Mouse (Mus musculus) liver, embryonic 13.5 days (tissue): ENCODE data around the gene Nfix. TPM values are rescaled to one million over a fixed set of nuclear protein-coding genes. Genes with fewer than 3 reads are reported as not detected.

Experiments
- ATAC-seq: fragments of 200-750 bp; cut with Nextera tagmentation; 2 replicates; pipeline ENCODE4 v1.8.0; 2017; ENCODE audit warnings: low read depth, mild to moderate bottlenecking, moderate number of reproducible peaks, moderate library complexity
- DNase-seq: peaks from one replicate; pipeline ENCODE4 v3.0.0; 2022
- H3K27ac ChIP-seq: fragments of 300-500 bp; sonication (generic); 2 replicates; pipeline ENCODE4 v1.5.1; 2015; ENCODE audit warnings: moderate library complexity, mild to moderate bottlenecking, inconsistent platforms
- H3K27me3 ChIP-seq: fragments of 300-500 bp; sonication (generic); 2 replicates; pipeline ENCODE4 v1.6.1; 2015; ENCODE audit warnings: mild to moderate bottlenecking, inconsistent platforms
- H3K36me3 ChIP-seq: fragments of 300-500 bp; sonication (generic); 2 replicates; pipeline ENCODE4 v1.6.1; 2015; ENCODE audit warnings: mild to moderate bottlenecking, inconsistent platforms
- H3K4me1 ChIP-seq: fragments of 300-500 bp; sonication (generic); replicated peaks from 2 replicates; pipeline ENCODE4 v1.6.1; 2015; ENCODE audit warnings: inconsistent platforms
- H3K4me2 ChIP-seq: fragments of 300-500 bp; sonication (generic); 2 replicates; pipeline ENCODE4 v1.6.1; 2015; ENCODE audit warnings: inconsistent platforms, mild to moderate bottlenecking, moderate library complexity
- H3K4me3 ChIP-seq: fragments of 300-500 bp; sonication (generic); replicated peaks from 2 replicates; pipeline ENCODE4 v1.5.1; 2015; ENCODE audit warnings: mild to moderate bottlenecking, inconsistent platforms
- H3K9ac ChIP-seq: fragments of 300-500 bp; sonication (generic); 2 replicates; pipeline ENCODE4 v1.6.1; 2015; ENCODE audit warnings: mild to moderate bottlenecking, inconsistent platforms
- H3K9me3 ChIP-seq: fragments of 300-500 bp; sonication (generic); replicated peaks from 2 replicates; pipeline ENCODE4 v1.6.1; 2016; ENCODE audit warnings: inconsistent platforms
- WGBS: fragments of 180-500 bp; shearing (Covaris S2); methylation state at CpG from one replicate; pipeline ENCODE4 v1.1.7; 2015; ENCODE audit not compliant: insufficient replicate concordance; 5-methylcytosine and 5-hydroxymethylcytosine counted together
- polyA plus RNA-seq: library from polyadenylated mRNA; unstranded; fragments of >200 nt; fragmentation: Nextera tagmentation; extraction: Ambion mirVana; gene quantifications from 2 replicates; pipeline ENCODE4 v1.2.1, GENCODE M21; 2015

The Nfix gene
- 2.3 and 3.4 TPM in 2 replicates for polyA plus RNA-seq

- Histone ChIP-seq H3K4me2 (peak within 1 kb of the TSS; percentile 99), H3K4me3 (peak within 1 kb of the TSS; percentile 78), H3K9ac (peak within 1 kb of the TSS; percentile 81), H3K36me3 (no peaks in the 10 kb centered on the region), H3K9me3 (no peaks in the 10 kb centered on the region), H3K4me1 (peaks cover 27% of the 10 kb centered on the region), H3K27me3 (peaks cover 99% of the 10 kb centered on the region), H3K27ac (peak within 1 kb of the TSS; percentile 34)
- under 1% methylated on average over 76 of the region's 125 CpGs for WGBS
- peak; percentile 44 for ATAC-seq
- no peak for DNase-seq
Measured at GRCm38 (mm10) chr8:84799999-84800831, at the start of gene Nfix. Gene Nfix, minus strand, starts transcription at chr8:84800344.

GRCm38 (mm10) chr8:84847684-84848435 is 47.7 kb upstream of the Nfix start:
- 9% methylated on average over 6 of the region's 6 CpGs for WGBS
- no peak for DNase-seq
- H3K9ac ChIP-seq, result peak overlapping the region; percentile 82

GRCm38 (mm10) chr8:84846722-84847572 is 46.8 kb upstream of the Nfix start, which contains the start of gene Calr:
Gene Calr, minus strand, starts transcription at chr8:84846934.
- H3K4me3 ChIP-seq, result peak within 1 kb of the TSS; percentile 89
- H3K4me1 ChIP-seq, result peaks cover 56% of the 10 kb centered on the region
- H3K4me2 ChIP-seq, result peak within 1 kb of the TSS; percentile 89
- peak within 1 kb of the TSS; percentile 97 for H3K27ac ChIP-seq
- ATAC-seq (peak; percentile 98), DNase-seq (peak; percentile 100)
- H3K9ac ChIP-seq, result peak within 1 kb of the TSS; percentile 92
- H3K27me3 ChIP-seq, result no peaks in the 10 kb centered on the region
- peaks cover 42% of the 10 kb centered on the region for H3K36me3 ChIP-seq
- under 1% methylated on average over 54 of the region's 55 CpGs for WGBS
- no peaks in the 10 kb centered on the region for H3K9me3 ChIP-seq

More at GRCm38 (mm10) chr8:84847684-84848435, 47.7 kb upstream of the Nfix start:
- Histone ChIP-seq H3K4me3 (peak overlapping the region; percentile 70), H3K36me3 (peaks cover 33% of the 10 kb centered on the region), H3K4me2 (peak overlapping the region; percentile 89), H3K27me3 (no peaks in the 10 kb centered on the region), H3K4me1 (peaks cover 48% of the 10 kb centered on the region), H3K27ac (peak overlapping the region; percentile 97), H3K9me3 (no peaks in the 10 kb centered on the region)
- no peak for ATAC-seq

GRCm38 (mm10) chr8:84846094-84846721 is 46.1 kb upstream of the Nfix start:
- H3K9me3 ChIP-seq, result no peaks in the 10 kb centered on the region
- WGBS, result under 1% methylated on average over 30 of the region's 30 CpGs
- H3K9ac ChIP-seq, result peak overlapping the region; percentile 92
- H3K27me3 ChIP-seq, result no peaks in the 10 kb centered on the region
- peak overlapping the region; percentile 91 for H3K27ac ChIP-seq
- H3K4me3 ChIP-seq, result peak overlapping the region; percentile 89
- ATAC-seq (peak; percentile 30), DNase-seq (no peak)
- H3K36me3 ChIP-seq, result peaks cover 49% of the 10 kb centered on the region
- H3K4me2 ChIP-seq, result peak overlapping the region; percentile 80
- peaks cover 64% of the 10 kb centered on the region for H3K4me1 ChIP-seq

- peaks cover 69% of the 10 kb centered on the region for H3K4me1 ChIP-seq
- ATAC-seq, result no peak
Measured at GRCm38 (mm10) chr8:84845355-84846093, 45.4 kb upstream of the Nfix start.

GRCm38 (mm10) chr8:84844397-84845070 is 44.4 kb upstream of the Nfix start:
- H3K9me3 ChIP-seq, result no peaks in the 10 kb centered on the region
- WGBS, result 80% methylated on average over 9 of the region's 9 CpGs
- peak overlapping the region; percentile 80 for H3K4me2 ChIP-seq
- no peaks in the 10 kb centered on the region for H3K27me3 ChIP-seq
- peak overlapping the region; percentile 89 for H3K4me3 ChIP-seq
- peaks cover 72% of the 10 kb centered on the region for H3K4me1 ChIP-seq
- peaks cover 51% of the 10 kb centered on the region for H3K36me3 ChIP-seq
- DNase-seq, result no peak
- peak overlapping the region; percentile 92 for H3K9ac ChIP-seq
- H3K27ac ChIP-seq, result peak overlapping the region; percentile 54
- ATAC-seq, result no peak

More at GRCm38 (mm10) chr8:84845355-84846093, 45.4 kb upstream of the Nfix start:
- DNase-seq, result no peak
- Histone ChIP-seq H3K4me3 (peak overlapping the region; percentile 89), H3K9me3 (no peaks in the 10 kb centered on the region), H3K27ac (peak overlapping the region; percentile 91), H3K27me3 (no peaks in the 10 kb centered on the region), H3K4me2 (peak overlapping the region; percentile 80), H3K9ac (peak overlapping the region; percentile 92), H3K36me3 (peaks cover 51% of the 10 kb centered on the region)
- WGBS, result 12% methylated on average over 12 of the region's 12 CpGs

- no peaks in the 10 kb centered on the region for H3K27me3 ChIP-seq
- peaks cover 77% of the 10 kb centered on the region for H3K36me3 ChIP-seq
- no peak for DNase-seq
- peak overlapping the region; percentile 15; the same call in 1 of the 2 replicates for H3K4me2 ChIP-seq
- H3K9me3 ChIP-seq, result no peaks in the 10 kb centered on the region
- H3K27ac ChIP-seq, result peak overlapping the region; percentile 98
- no peak for ATAC-seq
- H3K4me1 ChIP-seq, result peaks cover 85% of the 10 kb centered on the region
- H3K9ac ChIP-seq, result peak overlapping the region; percentile 24; the same call in 1 of the 2 replicates
- 58% methylated on average over 1 of the region's 1 CpGs for WGBS
- H3K4me3 ChIP-seq, result no peak overlapping the region
Measured at GRCm38 (mm10) chr8:84841514-84841913, 41.4 kb upstream of the Nfix start.

- peak within 1 kb of the TSS; percentile 89 for H3K4me3 ChIP-seq
- WGBS, result under 1% methylated on average over 55 of the region's 55 CpGs
- peaks cover 81% of the 10 kb centered on the region for H3K36me3 ChIP-seq
- H3K9me3 ChIP-seq, result no peaks in the 10 kb centered on the region
- peak within 1 kb of the TSS; percentile 98 for H3K27ac ChIP-seq
- DNase-seq, result peak; percentile 92
- no peaks in the 10 kb centered on the region for H3K27me3 ChIP-seq
- peak; percentile 87 for ATAC-seq
- H3K4me2 ChIP-seq, result peak within 1 kb of the TSS; percentile 74
- peak within 1 kb of the TSS; percentile 96 for H3K9ac ChIP-seq
- peaks cover 89% of the 10 kb centered on the region for H3K4me1 ChIP-seq
Measured at GRCm38 (mm10) chr8:84840248-84840999, 40.3 kb upstream of the Nfix start, which contains the start of gene Rad23a. Gene Rad23a, minus strand, starts transcription at chr8:84840665.

GRCm38 (mm10) chr8:84839875-84840247 is 39.7 kb upstream of the Nfix start:
- Histone ChIP-seq H3K4me1 (peaks cover 89% of the 10 kb centered on the region), H3K4me3 (peak overlapping the region; percentile 89), H3K36me3 (peaks cover 81% of the 10 kb centered on the region), H3K4me2 (peak overlapping the region; percentile 74), H3K9me3 (no peaks in the 10 kb centered on the region), H3K27ac (peak overlapping the region; percentile 98), H3K27me3 (no peaks in the 10 kb centered on the region), H3K9ac (peak overlapping the region; percentile 96)
- 0% methylated on average over 7 of the region's 7 CpGs for WGBS
- ATAC-seq (no peak), DNase-seq (no peak)
